Mouse (Mus musculus) granulocyte monocyte progenitor cell, adult 5-6 weeks (primary cell): ENCODE results near the gene Gm21698. TPM values are rescaled to one million over a fixed set of nuclear protein-coding genes. Genes with fewer than 3 reads are reported as not detected.
"Not testable (repeated sequence)": the region's sequence is repeated elsewhere in the genome, so short reads cannot be mapped to it uniquely, and the experiment has no call there.

ENCODE experiments used
- ATAC-seq: replicated peaks from 2 replicates; pipeline ENCODE4 v1.8.0; 2016; ENCODE audit warnings: mild to moderate bottlenecking, moderate TSS enrichment, inconsistent platforms; ENCODE audit not compliant: poor library complexity, severe bottlenecking
- total RNA-seq, 2 experiments: library from RNA; stranded (forward) in 1 of 2; stranded (reverse) in 1 of 2; fragments of 200-712, 200-1000 nt in 1 of 2; fragments of >200 nt in 1 of 2; fragmentation: Nextera tagmentation in 1 of 2; gene quantifications; 2 replicates each; pipeline ENCODE4 v1.2.3; 2014 to 2017

Gm21698 gene
- total RNA-seq (2014; fragmentation: Nextera tagmentation) (not detected in 2 replicates), total RNA-seq (2017) (not detected in 2 replicates)

- not testable (repeated sequence) for ATAC-seq
Observed at GRCm38 (mm10) chr5:25988550-25988949, at the start of gene Gm21698. Gene Gm21698 (minus strand): TSS chr5:25988650.

GRCm38 (mm10) chr5:26022816-26023215 is 34.4 kb upstream of the Gm21698 start, which contains the start of gene Gm5862:
Gene Gm5862 (minus strand): TSS chr5:26022916.
- not testable (repeated sequence) for ATAC-seq

GRCm38 (mm10) chr5:26007697-26008096 is 19.2 kb upstream of the Gm21698 start:
- ATAC-seq, result not testable (repeated sequence)

GRCm38 (mm10) chr5:26006937-26007695 is 18.7 kb upstream of the Gm21698 start:
- peak; percentile 67 for ATAC-seq

- not testable (repeated sequence) for ATAC-seq
Observed at GRCm38 (mm10) chr5:26004698-26005097, 16.2 kb upstream of the Gm21698 start, which contains the start of gene Gm1979. Gene Gm1979 (minus strand): TSS chr5:26004798.

- ATAC-seq, result not testable (repeated sequence)
Observed at GRCm38 (mm10) chr5:25972563-25972962, 15.9 kb downstream of the Gm21698 start, which contains the start of gene Gm21680. Gene Gm21680 (minus strand): TSS chr5:25972663.

- ATAC-seq, result not testable (repeated sequence)
Observed at GRCm38 (mm10) chr5:25957050-25957449, 31.4 kb downstream of the Gm21698 start.

- ATAC-seq, result peak; percentile 25; the same call in 1 of the 2 replicates
Observed at GRCm38 (mm10) chr5:25956611-25957010, 31.8 kb downstream of the Gm21698 start.

GRCm38 (mm10) chr5:25954317-25954716 is 34.1 kb downstream of the Gm21698 start, which contains the start of gene Gm21671:
Gene Gm21671 (minus strand): TSS chr5:25954417.
- not testable (repeated sequence) for ATAC-seq

GRCm38 (mm10) chr5:25945391-25945790 is 43.1 kb downstream of the Gm21698 start:
- ATAC-seq, result not testable (repeated sequence)

- not testable (repeated sequence) for ATAC-seq
Observed at GRCm38 (mm10) chr5:25942281-25942680, 46.2 kb downstream of the Gm21698 start, which contains the start of gene Gm21663. Gene Gm21663 (minus strand): TSS chr5:25942381.

Other genes starting within 250 kb of the Gm21698 start
- 1.1 TPM in 1 of 2 replicates, not detected in the other for gene Actr3b, start 228.7 kb downstream of the Gm21698 start, total RNA-seq (2014; fragmentation: Nextera tagmentation)
- gene Actr3b, start 228.7 kb downstream of the Gm21698 start, total RNA-seq (2017), result 0.43 TPM in 1 of 2 replicates, not detected in the other
- gene Gm21663, start 46.3 kb downstream of the Gm21698 start, total RNA-seq (2014; fragmentation: Nextera tagmentation), result not detected in 2 replicates
- gene Gm21663, start 46.3 kb downstream of the Gm21698 start, total RNA-seq (2017), result not detected in 2 replicates
- gene Gm21671, start 34.2 kb downstream of the Gm21698 start, total RNA-seq (2014; fragmentation: Nextera tagmentation), result not detected in 2 replicates
- not detected in 2 replicates for gene Gm21671, start 34.2 kb downstream of the Gm21698 start, total RNA-seq (2017)
- not detected in 2 replicates for gene Gm21680, start 16.0 kb downstream of the Gm21698 start, total RNA-seq (2014; fragmentation: Nextera tagmentation)
- gene Gm21680, start 16.0 kb downstream of the Gm21698 start, total RNA-seq (2017), result not detected in 2 replicates
- gene Gm1979, start 16.1 kb upstream of the Gm21698 start, total RNA-seq (2014; fragmentation: Nextera tagmentation), result not detected in 2 replicates
- not detected in 2 replicates for gene Gm1979, start 16.1 kb upstream of the Gm21698 start, total RNA-seq (2017)
- gene Gm5862, start 34.3 kb upstream of the Gm21698 start, total RNA-seq (2014; fragmentation: Nextera tagmentation), result not detected in 2 replicates
- not detected in 2 replicates for gene Gm5862, start 34.3 kb upstream of the Gm21698 start, total RNA-seq (2017)
- gene Speer4a, start 50.9 kb upstream of the Gm21698 start, total RNA-seq (2014; fragmentation: Nextera tagmentation), result not detected in 2 replicates
- gene Speer4a, start 50.9 kb upstream of the Gm21698 start, total RNA-seq (2017), result not detected in 2 replicates
- not detected in 2 replicates for gene Gm7347, start 69.9 kb upstream of the Gm21698 start, total RNA-seq (2014; fragmentation: Nextera tagmentation)
- gene Gm7347, start 69.9 kb upstream of the Gm21698 start, total RNA-seq (2017), result not detected in 2 replicates
- gene Gm10471, start 100.6 kb upstream of the Gm21698 start, total RNA-seq (2014; fragmentation: Nextera tagmentation), result not detected in 2 replicates
- gene Gm10471, start 100.6 kb upstream of the Gm21698 start, total RNA-seq (2017), result not detected in 2 replicates
- gene 5031410I06Rik, start 116.7 kb upstream of the Gm21698 start, total RNA-seq (2014; fragmentation: Nextera tagmentation), result not detected in 2 replicates
- not detected in 2 replicates for gene 5031410I06Rik, start 116.7 kb upstream of the Gm21698 start, total RNA-seq (2017)
- gene Gm10220, start 132.8 kb upstream of the Gm21698 start, total RNA-seq (2014; fragmentation: Nextera tagmentation), result not detected in 2 replicates
- not detected in 2 replicates for gene Gm10220, start 132.8 kb upstream of the Gm21698 start, total RNA-seq (2017)